Mouse (Mus musculus) lung, postnatal 4 days (tissue): ENCODE measurements around the gene Igfbpl1.

Source experiments
- DNase-seq, 2 experiments: peaks; one replicate each; pipeline ENCODE4 v3.0.0; 2021

Gene Igfbpl1

GRCm38 (mm10) chr4:45769791-45770637, 56.7 kb downstream of the Igfbpl1 start:
- DNase-seq, result no peak

- no peak for DNase-seq
These were observed 57.6 kb downstream of the Igfbpl1 start for GRCm38 (mm10) chr4:45769141-45769540.

- DNase-seq, result peak; percentile 55 to 78
These were observed 58.7 kb downstream of the Igfbpl1 start for GRCm38 (mm10) chr4:45767891-45768558.

- DNase-seq, result no peak
These were observed 59.9 kb downstream of the Igfbpl1 start for GRCm38 (mm10) chr4:45766774-45767173.

- DNase-seq, result no peak
These were observed 61.0 kb downstream of the Igfbpl1 start for GRCm38 (mm10) chr4:45765565-45766201.

GRCm38 (mm10) chr4:45765121-45765564, 61.6 kb downstream of the Igfbpl1 start:
- DNase-seq, result no peak

- DNase-seq, result no peak
These were observed 62.6 kb downstream of the Igfbpl1 start for GRCm38 (mm10) chr4:45764141-45764494.

GRCm38 (mm10) chr4:45763288-45764140, 63.2 kb downstream of the Igfbpl1 start:
- no peak for DNase-seq

GRCm38 (mm10) chr4:45762600-45762999, 64.1 kb downstream of the Igfbpl1 start:
- DNase-seq, result no peak
